Mouse (Mus musculus): Measurements from ENCODE around the gene Myo10. TPM values are rescaled to one million over a fixed set of nuclear protein-coding genes. Genes with fewer than 3 reads are reported as not detected.

The Myo10 gene
- polyA plus RNA-seq, 1 experiment from 2014 or later = 39.8 TPM

DNA sequence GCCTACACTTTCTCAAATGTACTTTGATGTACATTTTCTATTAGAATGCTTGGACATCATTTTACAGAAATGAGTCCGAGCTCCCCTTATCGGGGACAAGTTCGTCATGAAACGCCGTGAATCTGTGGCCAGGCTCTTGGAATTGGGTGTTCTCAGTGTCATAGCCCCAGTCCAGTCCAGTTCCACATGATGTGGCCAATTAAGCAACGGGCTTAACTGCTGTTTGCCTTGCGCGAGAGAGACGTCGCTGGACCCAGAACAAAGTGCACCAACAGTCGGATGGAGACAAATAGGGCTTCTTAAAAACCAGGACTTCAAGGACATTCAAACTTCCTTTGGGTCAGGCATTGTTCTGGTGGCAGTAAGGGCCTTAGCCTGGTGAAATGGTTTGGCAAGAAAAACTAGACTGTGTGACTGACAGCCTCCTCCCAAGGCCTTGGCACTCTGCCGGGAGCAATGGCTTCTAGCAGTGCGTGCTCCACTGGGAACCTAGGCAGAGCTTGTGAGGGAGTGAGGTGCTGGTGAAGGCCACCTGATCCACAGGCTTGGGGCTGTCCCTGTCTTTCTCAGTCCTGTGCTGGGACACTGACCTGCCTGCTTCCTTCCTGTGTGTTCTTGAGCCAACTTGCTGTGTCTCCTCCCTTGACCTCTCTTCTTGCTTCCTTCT lies 11.5 kb downstream of the Myo10 start:
- 0 out of 2 replicates have a peak, but pooled peaks have one; percentile 61 for ATAC-seq (ENCODE audit: insufficient number of reproducible peaks, insufficient read depth, low FRiP score, low TSS enrichment)
- H3K27ac ChIP-seq = no peak overlapping the region
- H3K36me3 ChIP-seq = no peaks in the 10 kb centered on the region
- no peak overlapping the region for H3K4me3 ChIP-seq
- H3K27me3 ChIP-seq = no peaks in the 10 kb centered on the region
- peaks cover 40% of the 10 kb centered on the region for H3K4me1 ChIP-seq
- no peak overlapping the region for H3K9ac ChIP-seq
- 89% methylated on average over 13 of the region's 13 CpGs for WGBS
- no peak overlapping the region for H3K4me2 ChIP-seq (replicated peaks)
- H3K9me3 ChIP-seq = no peaks in the 10 kb centered on the region

- H3K27me3 ChIP-seq = no peaks in the 10 kb centered on the region
- H3K4me3 ChIP-seq = no peak overlapping the region
- no peak overlapping the region for H3K27ac ChIP-seq
- H3K9me3 ChIP-seq = no peaks in the 10 kb centered on the region
- no peaks in the 10 kb centered on the region for H3K36me3 ChIP-seq
- no peak overlapping the region for H3K4me2 ChIP-seq (replicated peaks)
- H3K4me1 ChIP-seq = peaks cover 45% of the 10 kb centered on the region
- WGBS = 84% methylated on average over 9 of the region's 9 CpGs
- H3K9ac ChIP-seq = no peak overlapping the region
- ATAC-seq (ENCODE audit: insufficient number of reproducible peaks, insufficient read depth, low FRiP score, low TSS enrichment) = no peak
Observed at GRCm38 (mm10) chr15:25637727-25638126, 15.4 kb downstream of the Myo10 start.

DNA sequence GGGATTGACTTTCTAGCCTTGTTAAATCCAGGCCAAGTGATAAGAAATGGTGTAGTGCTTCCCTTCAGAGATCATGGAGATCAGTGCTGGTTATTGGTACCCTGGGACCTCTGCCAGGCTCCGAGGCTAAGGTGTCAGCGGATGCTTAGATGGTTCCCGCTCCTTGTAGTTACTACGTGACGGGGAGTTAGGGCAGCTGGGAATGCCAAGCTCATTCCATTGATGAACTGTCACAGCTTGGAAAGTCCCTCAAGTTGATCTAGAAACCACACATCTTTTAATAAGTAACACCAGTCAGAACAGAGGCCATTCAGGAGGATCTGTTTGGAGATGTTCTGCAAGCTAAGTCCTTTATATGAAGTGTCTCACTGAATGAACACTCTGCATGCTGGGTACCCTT lies 16.9 kb downstream of the Myo10 start:
- no peak for ATAC-seq (ENCODE audit: insufficient number of reproducible peaks, insufficient read depth, low FRiP score, low TSS enrichment)
- H3K9ac ChIP-seq = no peak overlapping the region
- peaks cover 50% of the 10 kb centered on the region for H3K4me1 ChIP-seq
- no peak overlapping the region for H3K27ac ChIP-seq
- no peak overlapping the region for H3K4me2 ChIP-seq (replicated peaks)
- WGBS = 92% methylated on average over 5 of the region's 5 CpGs
- no peaks in the 10 kb centered on the region for H3K27me3 ChIP-seq
- no peaks in the 10 kb centered on the region for H3K9me3 ChIP-seq
- no peak overlapping the region for H3K4me3 ChIP-seq
- no peaks in the 10 kb centered on the region for H3K36me3 ChIP-seq

DNA sequence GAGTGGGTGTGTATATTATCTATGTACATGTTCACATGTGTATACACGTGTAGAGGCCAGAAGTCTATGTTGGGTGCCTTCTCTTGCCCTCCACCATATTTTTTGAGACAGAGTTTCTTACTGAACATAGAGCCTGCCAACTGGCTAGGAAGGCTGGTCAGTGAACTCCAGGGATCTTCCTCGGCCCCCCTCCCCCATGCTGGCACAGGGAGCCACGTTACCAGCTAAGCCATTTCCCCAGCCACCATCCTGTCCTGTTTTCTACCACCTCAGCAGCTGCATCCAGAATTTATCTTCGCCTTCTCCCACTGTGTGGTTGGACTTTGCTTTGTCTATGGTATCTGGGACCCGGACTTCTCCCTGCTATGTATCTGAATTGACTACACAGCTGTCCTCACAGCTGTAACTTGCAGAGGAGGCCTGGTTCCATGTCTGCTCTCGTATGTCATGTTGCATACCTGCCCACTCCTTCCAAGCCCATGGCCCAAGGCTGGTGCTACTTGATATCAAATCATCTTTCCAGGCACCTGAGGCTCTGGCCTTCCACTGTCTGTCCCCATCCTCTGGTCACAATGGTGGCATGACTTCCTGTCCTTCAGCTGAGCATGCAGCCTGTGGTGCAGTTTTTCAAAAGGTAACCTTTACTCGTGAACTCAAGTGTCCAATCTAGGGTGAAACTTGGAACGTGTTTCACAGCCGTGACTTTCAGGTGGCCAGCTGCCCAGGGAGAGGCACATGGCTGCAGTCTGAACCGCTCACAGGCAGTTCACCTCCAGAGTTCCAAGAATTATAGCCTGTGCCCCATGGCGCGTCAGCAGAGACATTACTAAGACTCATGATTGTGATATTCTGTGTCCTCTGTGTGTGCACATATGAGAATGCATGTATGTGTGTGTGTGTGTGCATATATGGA lies 18.8 kb downstream of the Myo10 start:
- Histone ChIP-seq H3K27ac (peak overlapping the region; percentile 75; the same call in 1 of the 2 replicates), H3K4me2 (replicated peaks) (no peak overlapping the region), H3K4me1 (peaks cover 36% of the 10 kb centered on the region), H3K36me3 (no peaks in the 10 kb centered on the region), H3K9me3 (no peaks in the 10 kb centered on the region), H3K27me3 (no peaks in the 10 kb centered on the region), H3K9ac (no peak overlapping the region), H3K4me3 (no peak overlapping the region)
- 82% methylated on average over 12 of the region's 12 CpGs for WGBS
- ATAC-seq (ENCODE audit: insufficient number of reproducible peaks, insufficient read depth, low FRiP score, low TSS enrichment) = no peak

GRCm38 (mm10) chr15:25642214-25643058 lies 20.1 kb downstream of the Myo10 start:
- Histone ChIP-seq H3K27ac (peak overlapping the region; percentile 75), H3K4me1 (peaks cover 30% of the 10 kb centered on the region), H3K36me3 (no peaks in the 10 kb centered on the region), H3K27me3 (no peaks in the 10 kb centered on the region), H3K4me3 (no peak overlapping the region), H3K9ac (no peak overlapping the region), H3K4me2 (replicated peaks) (no peak overlapping the region), H3K9me3 (no peaks in the 10 kb centered on the region)
- ATAC-seq (ENCODE audit: insufficient number of reproducible peaks, insufficient read depth, low FRiP score, low TSS enrichment) = peak; percentile 72
- 32% methylated on average over 9 of the region's 9 CpGs for WGBS

DNA sequence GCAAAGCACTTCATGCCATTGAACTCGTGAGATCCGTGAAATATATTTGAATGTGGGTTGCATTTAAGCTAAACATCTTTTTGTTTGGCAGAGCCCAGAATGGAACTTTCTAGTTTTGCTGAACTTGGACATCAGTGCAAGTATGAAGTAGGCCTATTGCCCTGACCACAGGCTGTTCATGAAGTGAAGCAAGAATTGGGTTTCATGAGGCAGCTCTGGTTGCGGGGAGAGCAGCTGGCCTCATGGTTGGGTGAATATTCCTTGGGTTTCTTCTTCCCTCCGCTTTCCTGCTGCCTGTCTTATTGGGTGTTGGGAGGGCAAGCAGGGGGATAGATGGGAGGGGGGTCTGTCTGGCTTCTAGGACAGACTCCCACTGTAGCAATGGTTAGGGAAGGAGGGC lies 23.5 kb downstream of the Myo10 start:
- Histone ChIP-seq H3K36me3 (no peaks in the 10 kb centered on the region), H3K27me3 (no peaks in the 10 kb centered on the region), H3K9me3 (no peaks in the 10 kb centered on the region), H3K4me1 (peaks cover 37% of the 10 kb centered on the region), H3K4me2 (replicated peaks) (no peak overlapping the region), H3K4me3 (no peak overlapping the region), H3K9ac (no peak overlapping the region), H3K27ac (no peak overlapping the region)
- 77% methylated on average over 4 of the region's 4 CpGs for WGBS
- no peak for ATAC-seq (ENCODE audit: insufficient number of reproducible peaks, insufficient read depth, low FRiP score, low TSS enrichment)

DNA sequence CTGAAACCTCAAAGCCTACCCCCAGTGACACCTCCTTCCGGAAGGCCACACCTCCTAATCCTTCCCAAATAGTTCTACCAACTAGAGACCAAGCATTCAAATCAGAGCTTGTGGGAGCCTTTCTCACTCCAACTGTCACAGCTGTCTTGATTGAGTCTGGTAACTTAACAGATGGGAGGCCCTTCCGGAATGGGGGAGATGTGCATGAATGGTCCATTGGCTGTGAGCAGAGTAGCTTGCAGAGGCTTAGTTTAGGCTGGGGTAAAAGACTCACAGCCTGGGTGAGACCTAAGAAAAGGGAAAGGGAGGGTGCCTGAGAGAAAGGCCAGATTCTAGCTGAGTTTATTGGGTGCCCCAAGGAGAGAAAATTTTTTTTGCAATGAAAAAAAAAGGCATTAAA lies 26.0 kb downstream of the Myo10 start:
- Histone ChIP-seq H3K4me3 (no peak overlapping the region), H3K9ac (no peak overlapping the region), H3K4me2 (replicated peaks) (no peak overlapping the region), H3K27me3 (no peaks in the 10 kb centered on the region), H3K4me1 (peaks cover 36% of the 10 kb centered on the region), H3K27ac (no peak overlapping the region), H3K36me3 (no peaks in the 10 kb centered on the region), H3K9me3 (no peaks in the 10 kb centered on the region)
- ATAC-seq (ENCODE audit: insufficient number of reproducible peaks, insufficient read depth, low FRiP score, low TSS enrichment) = no peak
- 92% methylated on average over 2 of the region's 2 CpGs for WGBS

DNA sequence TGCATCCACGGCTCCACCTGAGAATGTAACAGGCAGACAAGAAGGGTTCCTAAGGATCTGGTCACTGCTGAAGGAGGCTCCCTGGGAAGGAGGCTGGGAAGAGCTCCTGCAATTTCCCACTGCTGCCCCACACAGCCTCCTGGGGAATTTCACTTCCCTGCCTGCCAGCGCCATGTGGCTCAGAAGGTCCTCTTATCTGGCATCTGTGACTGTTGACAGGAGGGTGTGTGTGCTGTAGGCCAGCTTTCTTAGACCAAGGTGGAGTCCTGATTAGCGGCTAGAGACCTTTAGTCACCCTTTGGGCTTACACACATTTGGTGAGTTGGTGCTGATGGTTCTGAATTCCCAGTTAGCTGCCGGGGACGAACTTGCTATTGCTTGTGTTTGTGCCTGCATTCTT lies 28.0 kb downstream of the Myo10 start:
- Histone ChIP-seq H3K36me3 (no peaks in the 10 kb centered on the region), H3K27ac (no peak overlapping the region), H3K4me3 (no peak overlapping the region), H3K9me3 (no peaks in the 10 kb centered on the region), H3K27me3 (no peaks in the 10 kb centered on the region), H3K4me2 (replicated peaks) (no peak overlapping the region), H3K9ac (no peak overlapping the region), H3K4me1 (peaks cover 36% of the 10 kb centered on the region)
- WGBS = 54% methylated on average over 5 of the region's 5 CpGs
- ATAC-seq (ENCODE audit: insufficient number of reproducible peaks, insufficient read depth, low FRiP score, low TSS enrichment) = no peak

- WGBS = 44% methylated on average over 7 of the region's 7 CpGs
- no peak overlapping the region for H3K9ac ChIP-seq
- no peaks in the 10 kb centered on the region for H3K27me3 ChIP-seq
- peaks cover 36% of the 10 kb centered on the region for H3K4me1 ChIP-seq
- H3K4me2 ChIP-seq (replicated peaks) = no peak overlapping the region
- no peak for ATAC-seq (ENCODE audit: insufficient number of reproducible peaks, insufficient read depth, low FRiP score, low TSS enrichment)
- no peaks in the 10 kb centered on the region for H3K36me3 ChIP-seq
- no peak overlapping the region for H3K4me3 ChIP-seq
- H3K27ac ChIP-seq = no peak overlapping the region
- H3K9me3 ChIP-seq = no peaks in the 10 kb centered on the region
Observed at GRCm38 (mm10) chr15:25651820-25652219, 29.5 kb downstream of the Myo10 start.

DNA sequence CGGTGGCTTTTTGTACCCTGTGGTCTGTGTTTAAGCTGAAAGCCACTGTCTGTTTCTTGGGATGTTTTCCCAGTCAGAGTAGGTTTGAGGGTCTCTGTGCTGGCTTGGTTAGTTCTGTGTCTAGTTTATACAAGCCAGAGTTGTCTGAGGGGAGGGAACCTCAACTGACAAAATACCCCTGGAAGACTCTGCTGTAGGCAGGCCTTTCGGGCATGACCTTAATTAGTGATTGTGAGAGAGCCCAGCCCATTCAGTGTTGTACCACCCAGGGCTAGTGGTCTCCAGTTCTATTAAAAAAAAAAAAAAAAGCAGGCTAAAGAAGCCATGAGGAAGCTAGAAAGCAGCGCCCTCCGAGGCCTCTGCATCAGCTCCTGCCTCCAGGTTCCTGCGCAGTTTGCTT lies 30.0 kb downstream of the Myo10 start:
- peaks cover 36% of the 10 kb centered on the region for H3K4me1 ChIP-seq
- ATAC-seq (ENCODE audit: insufficient number of reproducible peaks, insufficient read depth, low FRiP score, low TSS enrichment) = no peak
- 46% methylated on average over 5 of the region's 5 CpGs for WGBS

GRCm38 (mm10) chr15:25652933-25653332 lies 30.6 kb downstream of the Myo10 start:
- H3K4me1 ChIP-seq = peaks cover 36% of the 10 kb centered on the region
- H3K9ac ChIP-seq = no peak overlapping the region
- H3K27ac ChIP-seq = no peak overlapping the region
- no peak for ATAC-seq (ENCODE audit: insufficient number of reproducible peaks, insufficient read depth, low FRiP score, low TSS enrichment)
- H3K9me3 ChIP-seq = no peaks in the 10 kb centered on the region
- H3K36me3 ChIP-seq = 0 out of 2 replicates have a peak, but pooled peaks cover under 1% of the 10 kb centered on the region
- 67% methylated on average over 6 of the region's 6 CpGs for WGBS
- no peak overlapping the region for H3K4me3 ChIP-seq
- no peaks in the 10 kb centered on the region for H3K27me3 ChIP-seq
- H3K4me2 ChIP-seq (replicated peaks) = no peak overlapping the region

More for the DNA sequence above, 30.0 kb downstream of the Myo10 start:
- Histone ChIP-seq H3K27ac (no peak overlapping the region), H3K4me2 (replicated peaks) (no peak overlapping the region), H3K27me3 (no peaks in the 10 kb centered on the region), H3K4me3 (no peak overlapping the region), H3K9ac (no peak overlapping the region), H3K9me3 (no peaks in the 10 kb centered on the region), H3K36me3 (no peaks in the 10 kb centered on the region)

All from embryonic facial prominence, embryonic 12.5 days (tissue).